Mouse (Mus musculus) activated CD4-positive, CD25-positive, alpha-beta regulatory T cell, adult 4 months (primary cell): ENCODE measurements around the gene Trim6. TPM values are rescaled to one million over a fixed set of nuclear protein-coding genes. Genes with fewer than 3 reads are reported as not detected.
A peak's percentile ranks its signal among the peaks of the same experiment; 100 is the strongest.
"Not testable (repeated sequence)": the region's sequence is repeated elsewhere in the genome, so short reads cannot be mapped to it uniquely, and the experiment has no call there.

Source experiments
- ATAC-seq: one replicate; pipeline ENCODE4 v1.8.0; 2017
- polyA plus RNA-seq, 2 experiments: library from polyadenylated mRNA; unstranded; fragments of 100-300 nt; shearing (Covaris generic); gene quantifications; one replicate each; pipeline ENCODE4 v1.2.1; 2017

Gene Trim6
- polyA plus RNA-seq = 1 to 10 TPM in 1 of 2 experiments, not detected in 1; 1.8 TPM

DNA sequence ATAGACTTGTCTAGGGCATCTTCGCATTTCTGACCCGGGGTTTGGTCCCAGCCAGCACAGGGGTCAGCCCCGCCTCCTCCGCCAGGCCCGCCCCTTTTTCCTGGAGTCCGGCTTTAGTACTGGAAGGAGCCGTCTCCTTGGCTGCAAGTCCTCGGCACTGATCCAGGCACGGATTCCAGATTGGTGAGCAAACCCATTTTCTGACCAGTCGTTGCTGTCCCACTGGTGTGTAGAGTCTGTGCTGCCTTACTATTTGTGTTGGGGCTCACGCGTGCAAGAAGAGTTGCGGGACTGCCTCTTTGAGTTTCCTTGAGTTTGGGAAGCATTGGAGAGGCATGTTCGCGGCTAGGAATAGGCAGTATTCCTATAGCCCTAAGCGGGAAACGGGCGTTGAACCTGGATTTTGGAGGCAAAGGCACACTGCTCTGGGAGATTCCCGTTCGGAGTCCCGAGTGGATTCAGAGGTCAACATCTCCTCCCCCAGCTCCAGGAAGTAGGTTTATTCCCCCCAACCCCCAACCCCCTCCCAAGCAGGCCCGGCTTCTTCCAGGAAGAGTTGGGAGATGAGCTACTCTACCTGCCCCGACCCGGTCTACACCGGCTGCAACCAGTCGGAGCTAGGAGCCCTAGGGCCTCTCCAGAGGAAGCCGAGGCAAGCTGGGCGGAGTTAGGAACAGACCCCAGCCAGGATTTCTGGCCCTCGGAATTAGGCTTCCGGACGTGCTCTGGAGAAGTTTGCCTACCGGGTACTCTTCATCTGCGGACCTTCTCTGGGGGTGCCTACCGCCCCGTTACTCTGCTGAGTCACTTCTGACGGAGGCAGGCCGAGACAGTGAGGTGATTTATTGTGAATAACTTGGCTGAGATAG is at the start of gene Trim6:
Gene Trim6 (plus strand): TSS at position 93 of the 869 bp plus-strand sequence.
- no peak for ATAC-seq

DNA sequence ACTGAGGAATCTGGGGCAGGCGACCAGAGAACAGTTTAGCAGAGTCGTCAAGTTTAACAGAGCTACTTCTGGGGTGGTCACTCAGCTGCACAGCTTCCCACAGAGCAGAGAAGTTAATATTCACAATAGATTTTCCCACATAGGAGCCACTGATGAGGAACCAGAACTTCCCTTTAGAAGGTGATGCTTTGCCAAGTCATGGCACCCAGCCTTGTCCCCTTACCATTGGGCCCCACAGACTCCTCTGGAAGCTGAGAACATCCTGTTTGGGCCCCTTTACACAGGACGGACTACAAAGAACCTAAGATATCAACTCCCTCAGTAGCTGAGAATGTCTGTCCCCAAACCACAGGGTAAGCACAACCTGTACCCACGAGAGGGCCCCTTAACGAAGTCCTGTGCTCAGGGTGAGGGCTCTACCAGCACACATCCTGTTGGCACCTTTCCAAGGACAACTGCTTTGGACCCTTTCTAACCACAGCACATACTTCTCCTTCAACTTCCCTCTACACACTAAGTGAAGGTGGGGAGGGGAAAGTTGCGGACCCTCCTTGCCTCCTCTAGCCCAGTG is 48.9 kb upstream of the Trim6 start:
- peak; percentile 74 for ATAC-seq

DNA sequence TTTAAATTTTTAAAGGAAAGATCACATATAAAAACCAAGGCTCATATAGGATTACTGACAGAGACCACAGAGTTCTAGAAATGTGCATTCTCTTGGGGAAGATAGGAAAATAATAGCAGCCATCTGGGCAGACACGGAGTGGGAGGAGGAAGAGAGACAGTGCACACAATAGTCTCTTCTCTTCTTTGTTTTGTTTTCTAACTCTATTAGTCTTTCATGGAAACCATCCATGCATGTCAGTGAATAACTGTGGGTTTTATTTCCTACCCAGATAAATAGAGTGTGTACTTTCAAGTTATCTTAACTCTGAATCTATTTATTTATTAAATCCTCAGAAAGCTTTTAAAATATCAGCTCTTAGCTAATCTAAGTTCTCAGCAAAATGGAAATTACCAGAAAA is 43.5 kb upstream of the Trim6 start:
- no peak for ATAC-seq

DNA sequence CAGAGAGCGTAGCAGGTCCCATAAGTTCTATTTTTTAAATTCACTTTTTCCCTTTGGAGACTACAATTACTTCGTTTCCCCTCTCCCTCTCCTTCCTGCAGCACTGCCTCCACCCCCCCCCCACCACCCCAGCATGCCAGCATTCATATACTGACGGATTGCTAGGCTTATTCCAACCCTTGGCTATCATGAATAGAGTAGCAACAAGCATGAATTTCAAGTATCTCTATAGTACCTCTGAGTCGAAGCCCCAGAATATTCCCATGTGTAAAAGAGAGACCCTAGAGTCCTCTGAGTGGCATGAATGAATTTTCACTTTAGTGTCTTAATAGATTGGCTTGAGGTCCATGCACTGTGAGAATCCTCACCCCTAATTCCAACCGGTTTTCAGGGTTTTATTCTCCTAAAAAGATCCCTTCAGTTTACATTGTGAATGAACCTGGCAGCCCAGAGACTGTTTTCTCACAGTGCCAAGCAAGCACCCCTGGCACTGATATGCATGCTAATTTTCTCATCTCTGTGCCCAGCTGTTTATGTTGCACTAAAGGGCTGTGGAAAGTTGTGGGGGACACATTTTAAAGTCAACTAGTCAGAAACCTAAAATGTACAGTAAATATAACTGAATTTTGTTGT is 40.1 kb upstream of the Trim6 start:
- no peak for ATAC-seq

DNA sequence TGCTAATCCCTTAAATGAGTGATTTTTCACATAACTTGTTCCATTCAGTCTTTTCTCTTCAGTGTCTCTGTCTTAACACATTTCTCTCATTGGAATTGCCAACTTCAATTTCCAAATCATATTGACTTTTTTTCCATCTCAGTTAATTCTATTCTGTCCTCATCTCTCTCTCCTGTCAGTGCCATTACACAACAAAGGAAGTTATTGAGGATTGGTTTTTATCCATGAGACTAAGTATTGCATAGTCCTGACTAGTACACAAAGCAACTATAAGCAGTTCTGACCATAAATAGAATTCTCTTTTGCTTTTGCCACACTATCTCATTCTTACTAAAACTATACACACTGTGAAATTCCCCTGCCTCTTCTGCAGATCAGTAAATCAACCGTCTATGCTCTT is 39.5 kb upstream of the Trim6 start:
- ATAC-seq = no peak

DNA sequence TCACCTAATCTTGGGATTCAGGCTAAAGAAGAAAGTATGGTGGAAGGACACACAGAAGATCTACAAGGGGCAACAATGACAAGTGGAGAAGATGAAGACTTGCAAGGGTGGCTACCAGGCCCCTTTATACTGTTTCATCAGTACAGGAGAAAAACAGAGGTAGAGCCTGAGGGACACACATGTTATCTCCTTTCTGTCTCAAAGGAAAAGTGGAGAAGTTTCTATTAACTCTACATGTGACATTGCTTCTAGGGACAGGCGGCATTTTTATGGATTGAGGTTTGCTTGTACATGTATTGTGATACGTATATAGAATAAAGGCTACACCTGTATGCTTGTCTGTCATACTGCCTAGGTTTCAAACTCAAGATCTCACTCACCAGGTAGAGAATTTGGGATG is 35.3 kb upstream of the Trim6 start, which contains the start of gene Olfr648:
Gene Olfr648 (minus strand): TSS at position 101 of the 400 bp plus-strand sequence.
- no peak for ATAC-seq

DNA sequence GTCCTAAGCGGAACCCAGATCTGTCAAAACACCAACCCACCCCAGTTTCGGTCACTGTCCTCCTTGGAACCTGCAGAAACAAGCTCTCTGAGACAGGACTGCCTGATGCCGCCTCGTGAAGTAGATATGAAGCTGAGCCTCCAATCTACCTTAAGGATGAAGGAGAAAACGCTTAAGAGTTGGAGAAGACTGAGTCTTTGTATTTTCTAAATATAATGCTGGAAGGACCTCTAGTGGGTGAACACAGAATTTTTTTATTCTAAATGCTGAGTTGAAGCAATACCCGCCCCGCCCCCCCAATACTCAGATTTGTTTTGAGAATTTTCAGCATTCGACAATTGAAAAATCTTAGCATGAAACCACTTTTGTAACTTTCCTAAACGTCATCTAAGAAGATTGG is 27.3 kb upstream of the Trim6 start:
- ATAC-seq = no peak

DNA sequence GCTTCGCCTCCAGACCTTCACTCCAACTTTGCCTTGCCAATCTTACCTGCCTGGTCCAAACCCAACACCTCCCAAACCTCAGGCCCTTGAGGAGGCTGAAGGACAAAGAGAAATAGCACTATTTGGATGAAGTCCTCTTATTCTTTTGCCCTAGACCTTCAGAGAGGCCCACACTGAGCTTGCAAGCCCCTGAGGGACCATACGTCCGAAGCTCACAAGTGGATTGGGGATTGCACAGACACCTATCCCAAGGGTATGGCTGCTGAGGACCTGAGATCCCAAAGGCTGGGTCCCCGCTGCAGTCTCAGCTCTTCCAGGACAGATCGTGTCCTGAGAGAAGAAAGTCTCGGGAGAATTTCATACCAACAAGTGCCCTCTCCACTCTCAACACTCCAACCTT is 22.7 kb upstream of the Trim6 start, which contains the start of gene Olfr649:
Gene Olfr649 (minus strand): TSS at position 101 of the 400 bp plus-strand sequence.
- no peak for ATAC-seq

DNA sequence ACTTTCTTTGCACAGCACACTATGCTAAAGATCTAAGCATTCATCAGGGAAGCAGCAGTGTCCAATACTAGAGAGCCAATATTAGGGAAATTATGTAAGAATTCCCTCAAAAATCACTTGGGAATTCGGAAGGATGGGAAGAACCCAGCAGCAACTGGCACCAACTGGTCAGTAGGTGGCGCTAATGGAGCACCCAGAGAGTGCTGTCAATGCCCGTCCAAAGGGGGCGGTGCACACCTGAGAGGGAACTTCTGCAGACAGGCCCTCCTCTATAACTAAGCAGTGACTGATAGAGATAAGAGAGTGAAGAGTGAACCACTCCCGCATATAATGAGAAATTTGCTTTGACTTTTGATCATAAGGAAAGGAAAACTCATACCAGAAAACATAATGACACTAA is 18.8 kb upstream of the Trim6 start:
- peak; percentile 86 for ATAC-seq

DNA sequence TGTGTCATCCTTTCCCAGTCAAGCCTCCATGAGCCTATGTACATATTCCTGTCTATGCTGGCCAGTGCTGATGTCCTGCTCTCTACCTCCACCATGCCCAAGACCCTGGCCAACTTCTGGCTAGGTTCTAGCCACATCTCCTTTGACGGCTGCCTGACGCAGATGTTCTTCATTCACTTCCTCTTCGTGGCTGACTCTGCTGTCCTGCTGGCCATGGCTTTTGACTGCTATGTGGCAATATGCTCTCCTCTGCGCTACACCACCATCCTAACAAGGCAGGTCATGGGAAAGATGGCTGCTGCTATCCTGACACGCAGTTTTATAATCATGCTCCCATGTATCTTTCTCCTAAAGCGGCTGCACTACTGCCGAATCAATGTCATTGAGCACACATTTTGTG is 12.4 kb upstream of the Trim6 start:
- ATAC-seq = no peak

DNA sequence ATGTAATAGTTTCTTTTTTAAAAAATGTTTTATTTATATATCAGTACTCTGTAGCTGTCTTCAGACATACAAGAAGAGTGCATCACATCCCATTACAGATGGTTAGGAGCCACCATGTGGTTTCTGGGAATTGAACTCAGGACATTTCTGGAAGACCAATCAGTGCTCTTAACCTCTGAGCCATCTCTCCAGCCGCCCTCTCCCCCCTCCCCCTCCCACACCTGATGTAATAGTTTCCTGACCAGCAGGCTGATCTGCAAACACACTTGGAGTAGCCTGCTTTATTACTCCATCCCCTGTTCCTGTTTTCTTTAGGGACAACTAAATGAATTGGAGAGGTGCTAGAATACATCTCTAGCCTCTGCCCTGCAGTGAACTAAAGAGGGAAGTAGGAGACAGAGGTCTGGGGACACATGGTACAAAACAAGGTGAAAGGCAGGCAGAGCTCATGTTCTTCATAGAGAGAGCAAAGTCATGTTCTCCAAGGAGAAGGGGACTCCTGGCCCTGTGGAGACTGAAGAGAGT is 2.5 kb upstream of the Trim6 start:
- no peak for ATAC-seq

DNA sequence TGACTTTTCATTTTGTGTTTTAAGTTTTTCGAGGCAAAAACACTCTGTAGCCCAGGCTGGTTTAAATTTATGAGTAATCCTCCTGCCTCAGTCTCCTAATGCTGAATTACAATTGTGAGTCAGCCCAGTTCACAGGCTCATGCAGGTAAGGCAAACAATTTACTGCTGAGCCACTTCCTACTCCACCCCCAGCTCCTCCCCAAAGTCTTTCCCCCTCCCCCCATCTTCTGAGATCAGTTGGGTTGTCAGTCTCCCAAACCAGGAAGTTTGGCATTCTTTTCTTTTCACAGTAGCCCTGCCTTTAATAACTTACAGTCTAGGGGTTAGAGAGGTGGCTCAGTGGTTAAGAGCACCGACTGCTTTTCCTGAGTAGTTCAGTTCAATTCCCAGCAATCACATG is 712 bp upstream of the Trim6 start:
- ATAC-seq = peak; percentile 52

DNA sequence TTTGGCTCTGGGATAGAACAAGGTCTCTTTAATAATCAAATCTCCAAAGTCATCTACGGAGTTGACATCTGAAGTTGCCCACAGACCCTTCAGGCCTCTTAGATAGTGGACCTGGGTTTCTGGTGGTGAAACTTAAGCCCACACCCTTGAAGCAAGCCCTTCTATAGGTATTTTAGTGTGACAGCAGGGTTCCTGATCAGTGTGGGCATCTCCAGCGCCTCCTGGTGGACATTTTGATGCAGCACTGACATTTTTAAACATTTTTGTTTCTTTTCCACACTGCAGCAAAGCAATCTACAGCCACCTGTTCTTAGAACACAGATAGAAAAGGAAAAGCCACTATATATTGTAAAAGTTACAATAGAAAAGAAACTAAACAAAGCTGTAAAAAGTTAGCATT is 12.6 kb downstream of the Trim6 start:
- peak; percentile 68 for ATAC-seq

DNA sequence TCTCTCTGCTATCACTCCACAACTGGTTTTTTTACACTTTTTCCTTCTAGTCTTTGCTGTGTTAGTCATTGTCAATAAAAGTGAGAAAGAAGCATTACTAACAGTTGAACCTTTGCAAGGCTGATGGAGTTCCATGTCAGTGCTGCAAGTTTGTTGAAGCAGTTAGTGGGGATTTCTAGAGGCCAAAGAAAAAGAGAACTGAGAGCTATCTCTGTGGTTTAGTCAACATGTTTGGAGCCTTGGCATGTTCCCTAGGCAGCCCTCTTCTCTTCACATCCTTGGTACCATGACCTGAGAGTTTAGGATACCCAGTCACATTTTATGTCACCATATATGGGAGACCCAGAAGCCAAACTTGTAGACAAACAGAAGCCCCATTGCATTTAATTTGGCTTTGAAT is 22.3 kb downstream of the Trim6 start:
- ATAC-seq = no peak

DNA sequence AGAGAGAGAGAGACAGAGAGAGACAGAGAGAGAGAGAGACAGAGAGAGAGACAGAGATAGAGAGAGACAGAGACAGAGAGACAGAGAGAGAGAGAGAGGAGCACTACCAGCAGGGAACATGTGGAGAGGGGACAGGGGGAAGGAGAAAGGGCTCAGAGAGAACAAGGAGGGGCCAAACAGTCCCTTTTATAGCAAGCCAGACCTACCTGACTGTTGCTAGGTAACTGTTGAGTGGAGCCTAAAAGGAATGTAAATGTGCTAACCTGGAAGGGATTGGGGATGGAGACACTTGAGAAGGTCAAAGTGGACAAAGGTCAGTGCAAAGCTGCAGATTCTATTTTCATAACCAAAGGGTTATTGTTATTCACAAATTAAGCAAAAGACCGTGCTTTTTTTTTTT is 25.0 kb downstream of the Trim6 start:
- no peak for ATAC-seq

DNA sequence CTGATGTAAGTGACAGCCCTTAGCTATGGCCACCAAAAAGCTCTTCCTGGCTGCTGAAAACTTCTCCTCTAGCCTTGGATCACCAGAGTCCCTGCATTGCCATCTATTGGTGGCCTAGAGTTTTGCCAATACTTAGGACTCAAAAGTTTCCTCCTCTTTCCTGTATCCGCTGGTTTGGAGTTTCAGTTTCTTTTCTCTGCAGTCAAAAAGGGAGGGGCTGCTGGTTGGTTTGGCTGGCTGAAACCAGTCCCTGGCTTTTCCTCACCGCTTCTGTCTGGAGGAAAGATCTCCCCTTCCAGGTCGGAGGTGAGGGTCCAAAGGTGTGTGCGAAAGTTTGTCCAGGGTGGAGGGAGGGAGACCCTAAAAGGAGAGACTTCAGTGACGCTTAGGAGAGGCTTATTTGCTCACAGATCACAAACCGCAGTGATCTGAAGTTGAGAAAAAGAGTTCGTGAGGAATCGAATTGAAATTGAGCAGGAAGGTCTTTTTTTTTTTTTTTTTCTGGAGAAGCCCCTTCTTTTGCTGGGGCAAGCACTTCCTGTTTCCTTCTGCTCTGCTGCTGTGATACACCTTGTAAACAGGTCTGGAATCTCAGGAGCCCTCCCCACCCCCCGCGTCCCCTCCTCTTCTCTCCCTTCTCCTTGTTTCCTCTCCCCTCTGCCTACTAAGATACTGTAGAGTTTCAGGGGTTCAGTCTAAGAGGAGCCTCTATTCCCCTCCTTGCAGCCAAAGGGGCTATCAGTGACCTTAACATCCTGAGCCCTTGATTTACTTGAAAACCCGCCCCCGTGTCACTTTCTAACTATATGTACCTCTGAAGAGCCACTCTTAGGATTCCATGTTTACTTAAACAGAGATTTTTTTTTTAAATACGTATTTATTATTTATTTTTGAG is 25.9 kb downstream of the Trim6 start, which contains the start of gene Trim34a:
Gene Trim34a (plus strand): TSS at position 171 of the 895 bp plus-strand sequence.
- ATAC-seq = peak; percentile 98

DNA sequence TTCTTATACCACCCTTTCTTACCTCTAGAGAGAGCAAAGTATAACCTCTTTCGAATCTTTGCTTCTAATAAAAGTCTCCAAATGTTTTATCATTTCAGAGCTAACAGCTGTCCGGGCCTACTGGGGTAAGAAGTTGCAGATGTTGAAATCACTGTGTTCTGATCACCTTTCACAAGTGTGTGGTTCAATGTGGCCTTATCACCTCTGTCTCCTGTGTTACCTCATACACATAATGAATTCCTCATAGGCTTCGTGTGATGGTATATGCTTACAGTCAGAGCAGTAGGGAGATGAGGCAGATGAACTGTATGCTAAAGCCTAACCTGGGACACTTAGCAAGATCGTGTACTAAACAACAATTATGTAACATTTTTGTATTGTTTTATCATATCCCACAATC is 41.8 kb downstream of the Trim6 start:
- ATAC-seq = not testable (repeated sequence)

DNA sequence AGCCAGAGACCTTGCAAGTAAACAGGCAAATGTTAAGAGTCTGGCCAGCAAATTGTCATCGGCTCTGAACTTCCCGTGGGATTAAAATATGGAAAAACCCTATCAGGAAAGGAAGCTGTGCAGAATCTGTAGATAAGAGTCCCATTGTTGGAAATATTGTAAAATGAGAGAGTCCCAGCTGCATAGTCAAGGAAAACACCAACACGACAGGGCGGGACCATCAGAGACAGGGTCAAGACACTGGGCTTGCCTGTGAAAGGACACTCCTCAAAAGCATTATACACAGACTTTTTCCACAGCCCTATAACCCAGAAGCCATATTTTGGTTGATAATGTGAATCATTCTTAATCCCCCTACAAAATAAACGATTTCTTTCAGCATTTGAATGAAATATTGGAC is 46.7 kb downstream of the Trim6 start:
- ATAC-seq = not testable (repeated sequence)

DNA sequence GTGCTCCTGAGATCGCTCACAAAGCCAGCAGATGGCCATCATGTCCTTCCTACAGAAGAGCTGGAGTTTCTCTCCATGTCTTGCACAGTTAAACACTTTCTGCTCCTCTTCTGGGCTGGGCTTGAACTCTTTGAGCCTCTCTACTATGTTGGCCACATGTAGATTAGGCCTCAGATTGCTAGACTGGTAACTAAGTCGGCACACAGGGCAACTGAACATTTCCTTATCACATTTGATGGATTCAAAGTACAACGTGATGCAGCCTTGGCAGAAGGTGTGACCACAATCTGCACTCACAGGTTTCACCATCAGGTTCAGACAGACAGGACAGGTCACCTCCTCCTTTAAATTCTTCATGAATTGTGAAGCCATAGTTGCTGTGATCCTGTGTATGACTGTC is 60.8 kb downstream of the Trim6 start:
- ATAC-seq = not testable (repeated sequence)
